Comparison of ENCODE assay signal across 8 mouse cellular contexts in genomic region chr7:57590451-57591248, GRCm38 (mm10).
DNase-seq lines count a peak whose midpoint lies in the region; ATAC-seq and TF ChIP-seq lines count a peak whose summit lies in the region.

No protein-coding gene starts in this region.

- H3K27ac ChIP-seq in gastrocnemius, adult 2 months = no peak overlapping the region
- H3K27ac ChIP-seq in forebrain, embryonic 13.5 days = peak overlapping the region; percentile 76
- peak overlapping the region; percentile 95 for H3K27ac ChIP-seq in hindbrain, embryonic 16.5 days (ENCODE audit: low read depth, low read length)
- peak overlapping the region; percentile 92 for H3K27ac ChIP-seq in midbrain, embryonic 14.5 days (replicated peaks; ENCODE audit: low read depth, low read length)
- H3K27ac ChIP-seq in stomach, embryonic 16.5 days (ENCODE audit: low read length) = no peak overlapping the region

- peak overlapping the region; percentile 79 for H3K9ac ChIP-seq in forebrain, embryonic 13.5 days
- peak overlapping the region; percentile 91 for H3K9ac ChIP-seq in hindbrain, embryonic 16.5 days (ENCODE audit: low read depth, low read length)
- peak overlapping the region; percentile 84 for H3K9ac ChIP-seq in midbrain, embryonic 14.5 days (replicated peaks; ENCODE audit: low read length)
- H3K9ac ChIP-seq in stomach, embryonic 16.5 days (ENCODE audit: low read length) = peak overlapping the region; percentile 63

- intact Hi-C loops in gastrocnemius, adult 2 months (cut with DNase I) = no loop called here
- intact Hi-C loops in left cerebral cortex, postnatal 10 days (cut with DNase I) = no loop called here

- 0 out of 2 replicates have a peak, but pooled peaks cover 15% of the 10 kb centered on the region for H3K4me1 ChIP-seq in forebrain, embryonic 13.5 days
- H3K4me1 ChIP-seq in hindbrain, embryonic 16.5 days (ENCODE audit: control insufficient read depth, insufficient read depth, low read depth, low read length) = peaks cover 6% of the 10 kb centered on the region; the same call in 1 of the 2 replicates
- H3K4me1 ChIP-seq in midbrain, embryonic 14.5 days (ENCODE audit: control insufficient read depth, insufficient read depth, low read length) = peaks cover 10% of the 10 kb centered on the region; the same call in 1 of the 2 replicates
- peaks cover 9% of the 10 kb centered on the region for H3K4me1 ChIP-seq in stomach, embryonic 16.5 days (ENCODE audit: control insufficient read depth, insufficient read depth, low read length)

- no peaks in the 10 kb centered on the region for H3K36me3 ChIP-seq in forebrain, embryonic 13.5 days (ENCODE audit: poor library complexity, severe bottlenecking)
- H3K36me3 ChIP-seq in hindbrain, embryonic 16.5 days (ENCODE audit: control insufficient read depth, insufficient read depth, low read length) = no peaks in the 10 kb centered on the region
- H3K36me3 ChIP-seq in midbrain, embryonic 14.5 days (ENCODE audit: control insufficient read depth, insufficient read depth, low read length) = no peaks in the 10 kb centered on the region
- no peaks in the 10 kb centered on the region for H3K36me3 ChIP-seq in stomach, embryonic 16.5 days (ENCODE audit: control insufficient read depth, insufficient read depth, low read length)

- TF ChIP-seq CTCF in gastrocnemius, adult 2 months (IDR thresholded peaks at IDR 0.05) = no peak

- peak overlapping the region; percentile 93 for H3K4me2 ChIP-seq in forebrain, embryonic 13.5 days
- H3K4me2 ChIP-seq in hindbrain, embryonic 16.5 days (ENCODE audit: low read length) = peak overlapping the region; percentile 81
- H3K4me2 ChIP-seq in midbrain, embryonic 14.5 days (ENCODE audit: low read length) = peak overlapping the region; percentile 89
- peak overlapping the region; percentile 92 for H3K4me2 ChIP-seq in stomach, embryonic 16.5 days (ENCODE audit: low read depth, low read length)

- ATAC-seq in cerebellum, adult (ENCODE audit: insufficient number of reproducible peaks, low FRiP score, low TSS enrichment) = peak; percentile 86
- peak; percentile 94 for ATAC-seq in forebrain, embryonic 13.5 days
- peak; percentile 93 for ATAC-seq in hindbrain, embryonic 16.5 days
- ATAC-seq in midbrain, embryonic 14.5 days (ENCODE audit: low FRiP score, low TSS enrichment) = peak; percentile 93
- ATAC-seq in stomach, embryonic 16.5 days (ENCODE audit: insufficient read depth, low FRiP score) = peak; percentile 95

- H3K9me3 ChIP-seq in forebrain, embryonic 13.5 days (replicated peaks) = no peaks in the 10 kb centered on the region
- no peaks in the 10 kb centered on the region for H3K9me3 ChIP-seq in hindbrain, embryonic 16.5 days (ENCODE audit: control insufficient read depth, low read length)
- H3K9me3 ChIP-seq in midbrain, embryonic 14.5 days (ENCODE audit: control insufficient read depth, low read length) = no peaks in the 10 kb centered on the region
- H3K9me3 ChIP-seq in stomach, embryonic 16.5 days (replicated peaks; ENCODE audit: control insufficient read depth, low read length) = no peaks in the 10 kb centered on the region

- under 1% methylated on average over 46 of the region's 74 CpGs for WGBS in forebrain, embryonic 13.5 days
- 0% methylated on average over 35 of the region's 74 CpGs for whole genome bisulfite sequencing in hindbrain, embryonic 16.5 days
- WGBS in midbrain, embryonic 14.5 days = under 1% methylated on average over 54 of the region's 74 CpGs
- under 1% methylated on average over 60 of the region's 74 CpGs for WGBS in stomach, embryonic 16.5 days

- H3K27me3 ChIP-seq in forebrain, embryonic 13.5 days = peaks cover 13% of the 10 kb centered on the region
- no peaks in the 10 kb centered on the region for H3K27me3 ChIP-seq in hindbrain, embryonic 16.5 days (replicated peaks; ENCODE audit: control insufficient read depth, insufficient read depth, low read length)
- peaks cover 4% of the 10 kb centered on the region; the same call in 1 of the 2 replicates for H3K27me3 ChIP-seq in midbrain, embryonic 14.5 days (ENCODE audit: control insufficient read depth, insufficient read depth, low read length)
- H3K27me3 ChIP-seq in stomach, embryonic 16.5 days (ENCODE audit: control insufficient read depth, insufficient read depth, low read length) = peaks cover 20% of the 10 kb centered on the region

- DNase-seq in gastrocnemius, adult 2 months = peak; percentile 48
- DNase-seq in gastrocnemius, adult 8-10 months (ENCODE audit: low spot score in 2 of 2) = no peak
- peak; percentile 72 to 88 for DNase-seq in left cerebral cortex, postnatal 10 days (ENCODE audit: extremely low spot score in 1 of 2, low spot score in 2 of 2)
- DNase-seq in midbrain, embryonic 14.5 days = peak; percentile 94

- H3K4me3 ChIP-seq in gastrocnemius, adult 2 months = peak overlapping the region; percentile 64
- peak overlapping the region; percentile 74 for H3K4me3 ChIP-seq in forebrain, embryonic 13.5 days
- peak overlapping the region; percentile 88 for H3K4me3 ChIP-seq in hindbrain, embryonic 16.5 days (ENCODE audit: low read length)
- H3K4me3 ChIP-seq in midbrain, embryonic 14.5 days (replicated peaks; ENCODE audit: low read depth, low read length) = peak overlapping the region; percentile 80
- H3K4me3 ChIP-seq in stomach, embryonic 16.5 days (replicated peaks; ENCODE audit: low read length) = peak overlapping the region; percentile 68

Comparison
In these comparisons a context has a peak if more than half of its experiments do, and no peak if none do; other contexts are left out.
1. DNase-seq: peak in gastrocnemius, adult 2 months (single experiment), left cerebral cortex, postnatal 10 days (2 of 2) and midbrain, embryonic 14.5 days (single experiment); none in gastrocnemius, adult 8-10 months (0 of 2).
2. H3K27ac ChIP-seq: peak in forebrain, embryonic 13.5 days (single experiment), hindbrain, embryonic 16.5 days (single experiment) and midbrain, embryonic 14.5 days (single experiment); none in gastrocnemius, adult 2 months (single experiment) and stomach, embryonic 16.5 days (single experiment).
3. Peak in every context shown above with its lines, with median percentiles within 50 percentile points of each other: H3K4me3 ChIP-seq, ATAC-seq, H3K4me2 ChIP-seq and H3K9ac ChIP-seq.